Mouse (Mus musculus) myocyte (in vitro differentiated cells): ENCODE data around the gene Tex14. TPM values are rescaled to one million over a fixed set of nuclear protein-coding genes. Genes with fewer than 3 reads are reported as not detected.

Experiments used
- H3K27me3 ChIP-seq: one replicate; pipeline ENCODE4 v1.6.1; 2011; ENCODE audit not compliant: control insufficient read depth, insufficient read depth, insufficient read length
- H3K36me3 ChIP-seq: one replicate; pipeline ENCODE4 v1.6.1; 2011; ENCODE audit not compliant: control insufficient read depth, insufficient read depth
- H3K4me2 ChIP-seq: one replicate; pipeline ENCODE4 v1.6.1; 2011; ENCODE audit warnings: low read depth, control low read depth
- H3K4me3 ChIP-seq: one replicate; pipeline ENCODE4 v1.5.1; 2011; ENCODE audit warnings: mild to moderate bottlenecking, control low read depth, moderate library complexity
- H3K79me2 ChIP-seq: one replicate; pipeline ENCODE4 v1.6.1; 2011; ENCODE audit not compliant: control insufficient read depth, insufficient read depth
- H3ac ChIP-seq: one replicate; pipeline ENCODE4 v1.6.1; 2011; ENCODE audit not compliant: control insufficient read depth, insufficient read length
- CEBPB ChIP-seq: IDR thresholded peaks from 2 replicates; pipeline ENCODE4 v1.6.1; 2011; ENCODE audit warnings: mild to moderate bottlenecking, moderate library complexity; ENCODE audit not compliant: poor library complexity, insufficient read depth, severe bottlenecking
- E2F4 ChIP-seq: IDR thresholded peaks from one replicate; pipeline ENCODE4 v1.6.1; 2011; ENCODE audit warnings: mild to moderate bottlenecking, control low read depth, moderate library complexity; ENCODE audit not compliant: insufficient read depth
- MAX ChIP-seq: IDR thresholded peaks from one replicate; pipeline ENCODE4 v1.6.1; 2011; ENCODE audit warnings: low read depth, mild to moderate bottlenecking, control low read depth
- MYOD1 ChIP-seq, 3 experiments: IDR thresholded peaks; one replicate each; pipeline ENCODE4 v1.6.1; 2011; ENCODE audit warnings: control low read depth in 2 of 3, low read depth in 2 of 3, mild to moderate bottlenecking in 2 of 3, moderate library complexity in 1 of 3; ENCODE audit not compliant: insufficient read length in 2 of 3, control insufficient read depth in 1 of 3
- MYOG ChIP-seq, 3 experiments: IDR thresholded peaks; one replicate each; pipeline ENCODE4 v1.6.1; 2011; ENCODE audit warnings: control low read depth in 2 of 3, low read depth in 2 of 3, mild to moderate bottlenecking in 2 of 3; ENCODE audit not compliant: insufficient read length in 2 of 3, control insufficient read depth in 1 of 3, insufficient read depth in 1 of 3
- POLR2A ChIP-seq: IDR thresholded peaks from one replicate; pipeline ENCODE4 v1.6.1; 2011; ENCODE audit warnings: low read depth, mild to moderate bottlenecking, control low read depth, moderate library complexity; ENCODE audit not compliant: insufficient read length
- POLR2AphosphoS2 ChIP-seq: IDR thresholded peaks from one replicate; pipeline ENCODE4 v1.6.1; 2011; ENCODE audit warnings: low read depth, control low read depth; ENCODE audit not compliant: insufficient read length
- REST ChIP-seq: IDR thresholded peaks from one replicate; pipeline ENCODE4 v1.6.1; 2011; ENCODE audit warnings: mild to moderate bottlenecking, control low read depth, moderate library complexity; ENCODE audit not compliant: insufficient read depth, insufficient read length
- SRF ChIP-seq: IDR thresholded peaks from one replicate; pipeline ENCODE4 v1.6.1; 2011; ENCODE audit warnings: low read depth; ENCODE audit not compliant: control insufficient read depth, insufficient read length
- TCF12 ChIP-seq: IDR thresholded peaks from one replicate; pipeline ENCODE4 v1.6.1; 2011; ENCODE audit warnings: mild to moderate bottlenecking, control low read depth; ENCODE audit not compliant: poor library complexity, insufficient read depth, severe bottlenecking
- TCF3 ChIP-seq: IDR thresholded peaks from one replicate; pipeline ENCODE4 v1.6.1; 2011; ENCODE audit warnings: low read depth, control low read depth; ENCODE audit not compliant: insufficient read length
- USF1 ChIP-seq: IDR thresholded peaks from one replicate; pipeline ENCODE4 v1.6.1; 2011; ENCODE audit warnings: low read depth, mild to moderate bottlenecking, control low read depth, moderate library complexity
- polyA plus RNA-seq: library from polyadenylated mRNA; unstranded; fragments of >200 nt; fragmentation: generic; extraction: Trizol; gene quantifications from one replicate; pipeline ENCODE4 v1.2.1, GENCODE M21; 2012; ENCODE audit warnings: missing spikeins

The Tex14 gene
- polyA plus RNA-seq, 1 experiment = 0.13 TPM

DNA sequence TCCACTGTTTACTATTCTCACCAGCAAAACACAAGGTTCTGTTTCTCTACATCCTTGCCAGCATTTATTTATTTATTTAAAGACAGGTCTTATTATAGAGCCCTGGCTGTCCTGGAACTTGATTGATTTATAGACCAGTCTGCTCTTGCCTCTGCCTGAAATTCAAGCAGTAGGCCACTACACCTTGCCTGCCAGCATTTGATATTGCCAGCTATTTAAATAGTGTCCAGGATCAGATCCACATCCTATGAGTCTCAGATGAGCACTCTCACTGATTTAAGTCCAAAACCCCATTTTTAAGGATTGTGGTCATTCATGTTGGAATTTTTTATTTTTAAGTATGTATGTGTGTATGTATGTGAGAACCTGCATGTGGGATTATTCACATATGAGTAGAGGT, 16.0 kb downstream of the Tex14 start:
- Histone ChIP-seq H3K27me3 (no peaks in the 10 kb centered on the region), H3K4me3 (no peak overlapping the region), H3K4me2 (no peak overlapping the region), H3K79me2 (no peaks in the 10 kb centered on the region), H3ac (no peak overlapping the region), H3K36me3 (no peaks in the 10 kb centered on the region)
- no peak for TF ChIP-seq E2F4
- no peak for TF ChIP-seq REST
- TF ChIP-seq USF1 = no peak
- TF ChIP-seq TCF3 = no peak
- no peak for TF ChIP-seq MYOG (IDR thresholded peaks at IDR 0.05; ENCODE audit: control insufficient read depth in 1 of 3, insufficient read depth in 1 of 3, insufficient read length in 2 of 3, low read depth in 2 of 3)
- TF ChIP-seq POLR2AphosphoS2 = no peak
- no peak for TF ChIP-seq MYOD1 (IDR thresholded peaks at IDR 0.05; ENCODE audit: control insufficient read depth in 1 of 3, insufficient read length in 2 of 3, low read depth in 2 of 3)
- no peak for TF ChIP-seq SRF
- TF ChIP-seq CEBPB = no peak
- TF ChIP-seq MAX = no peak
- TF ChIP-seq TCF12 = no peak
- no peak for TF ChIP-seq POLR2A

DNA sequence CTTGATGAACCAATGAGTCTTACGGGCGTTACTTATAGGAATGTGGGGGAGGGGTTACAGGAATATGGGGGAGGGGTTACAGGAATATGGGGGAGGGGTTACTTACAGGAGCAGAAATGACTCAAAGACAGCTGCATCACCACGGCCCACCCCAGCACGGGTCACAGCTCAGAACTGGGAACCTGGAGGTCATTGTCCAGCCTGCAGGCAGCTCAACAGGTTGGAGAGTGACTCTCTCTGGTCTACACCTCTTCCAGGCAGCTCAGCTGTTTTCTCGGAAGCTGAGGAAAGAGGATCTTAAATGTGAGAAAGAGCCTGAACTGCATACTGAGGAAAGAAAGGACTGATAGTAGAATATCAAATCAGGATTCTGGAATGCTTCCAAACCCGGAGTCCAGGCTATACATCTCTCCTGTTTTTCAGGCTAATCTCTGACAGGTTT, 16.9 kb downstream of the Tex14 start:
- Histone ChIP-seq H3K36me3 (no peaks in the 10 kb centered on the region), H3K27me3 (no peaks in the 10 kb centered on the region), H3K79me2 (no peaks in the 10 kb centered on the region), H3K4me2 (peak overlapping the region; percentile 97), H3ac (no peak overlapping the region), H3K4me3 (peak overlapping the region; percentile 13)
- TF ChIP-seq USF1 = no peak
- TF ChIP-seq MAX = no peak
- TF ChIP-seq MYOD1 (IDR thresholded peaks at IDR 0.05; ENCODE audit: control insufficient read depth in 1 of 3, insufficient read length in 2 of 3, low read depth in 2 of 3) = peak in 1 of 3 experiments; percentile 23

DNA sequence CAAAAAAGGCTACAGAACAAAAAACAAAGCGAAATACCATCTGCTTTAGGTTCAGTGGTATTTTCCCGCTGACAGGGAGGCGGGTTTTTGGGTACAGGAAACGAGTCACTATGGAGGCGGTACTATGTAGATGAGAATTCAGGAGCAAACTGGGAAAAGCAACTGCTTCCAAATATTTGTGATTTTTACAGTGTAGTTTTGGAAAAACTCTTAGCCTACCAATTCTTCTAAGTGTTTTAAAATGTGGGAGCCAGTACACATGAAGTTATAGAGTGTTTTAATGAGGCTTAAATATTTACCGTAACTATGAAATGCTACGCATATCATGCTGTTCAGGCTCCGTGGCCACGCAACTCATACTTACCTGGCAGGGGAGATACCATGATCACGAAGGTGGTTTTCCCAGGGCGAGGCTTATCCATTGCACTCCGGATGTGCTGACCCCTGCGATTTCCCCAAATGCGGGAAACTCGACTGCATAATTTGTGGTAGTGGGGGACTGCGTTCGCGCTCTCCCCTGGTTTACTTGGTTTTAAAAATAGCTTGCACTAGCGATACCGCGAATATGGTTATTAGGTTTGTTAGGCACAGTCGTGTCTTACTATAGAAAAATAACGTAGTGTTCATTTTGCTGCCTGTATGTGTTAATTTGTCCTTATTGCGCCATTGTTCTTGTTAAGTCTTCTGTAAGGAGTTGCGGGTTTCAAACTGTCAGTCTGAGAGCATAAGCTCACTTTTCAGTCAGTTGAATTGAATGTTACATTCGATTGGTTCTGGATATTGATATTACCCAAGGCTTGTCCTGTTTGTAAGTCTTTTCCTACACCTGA, 17.9 kb downstream of the Tex14 start:
- TF ChIP-seq E2F4 = peak; percentile 73
- TF ChIP-seq USF1 = no peak
- TF ChIP-seq MYOG (IDR thresholded peaks at IDR 0.05; ENCODE audit: control insufficient read depth in 1 of 3, insufficient read depth in 1 of 3, insufficient read length in 2 of 3, low read depth in 2 of 3) = no peak
- peak; percentile 99 for TF ChIP-seq POLR2AphosphoS2
- TF ChIP-seq MAX = no peak
- peak; percentile 92 for TF ChIP-seq CEBPB
- TF ChIP-seq REST = no peak
- no peak for TF ChIP-seq MYOD1 (IDR thresholded peaks at IDR 0.05; ENCODE audit: control insufficient read depth in 1 of 3, insufficient read length in 2 of 3, low read depth in 2 of 3)
- TF ChIP-seq POLR2A = peak; percentile 100
- no peak for TF ChIP-seq TCF3
- no peak for TF ChIP-seq SRF
- H3K27me3 ChIP-seq = no peaks in the 10 kb centered on the region
- no peak overlapping the region for H3ac ChIP-seq
- H3K79me2 ChIP-seq = no peaks in the 10 kb centered on the region
- H3K4me2 ChIP-seq = peak overlapping the region; percentile 97
- no peaks in the 10 kb centered on the region for H3K36me3 ChIP-seq
- peak overlapping the region; percentile 13 for H3K4me3 ChIP-seq

DNA sequence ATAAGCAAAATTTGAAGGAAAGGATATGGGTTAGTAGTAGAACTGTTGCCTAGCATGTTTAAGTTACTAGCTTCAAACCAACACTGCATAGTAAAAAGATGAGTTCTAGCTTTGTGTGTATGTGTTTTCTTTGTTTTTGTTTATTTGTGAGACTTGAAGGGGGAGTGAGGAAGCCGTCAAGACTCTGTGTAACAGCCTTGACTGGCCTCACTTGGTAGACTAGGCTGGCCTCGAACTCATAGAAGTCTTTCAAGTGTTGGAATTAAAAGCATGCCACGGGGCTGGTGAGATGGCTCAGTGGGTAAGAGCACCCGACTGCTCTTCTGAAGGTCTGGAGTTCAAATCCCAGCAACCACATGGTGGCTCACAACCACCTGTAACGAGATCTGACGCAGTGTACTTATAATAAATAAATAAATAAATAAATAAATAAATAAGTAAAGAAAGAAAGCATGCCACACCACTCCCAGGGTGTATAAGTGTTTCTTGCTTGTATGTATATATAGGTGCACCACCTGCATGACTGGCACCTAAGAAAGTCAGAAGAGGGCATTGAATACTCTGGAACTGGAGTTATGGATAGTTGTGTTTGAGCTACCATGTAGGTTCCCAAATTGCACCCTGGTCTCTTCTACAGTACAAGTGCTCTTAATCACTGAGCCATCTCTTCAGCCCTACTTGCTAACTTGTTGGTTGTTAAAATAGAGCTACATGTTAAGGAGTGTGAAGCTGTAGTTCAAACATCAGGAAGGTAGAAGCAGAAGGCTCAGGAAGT, 18.9 kb downstream of the Tex14 start:
- Histone ChIP-seq H3ac (no peak overlapping the region), H3K79me2 (no peaks in the 10 kb centered on the region), H3K36me3 (no peaks in the 10 kb centered on the region), H3K4me2 (no peak overlapping the region), H3K27me3 (no peaks in the 10 kb centered on the region), H3K4me3 (no peak overlapping the region)
- TF ChIP-seq CEBPB (no peak), REST (no peak)

DNA sequence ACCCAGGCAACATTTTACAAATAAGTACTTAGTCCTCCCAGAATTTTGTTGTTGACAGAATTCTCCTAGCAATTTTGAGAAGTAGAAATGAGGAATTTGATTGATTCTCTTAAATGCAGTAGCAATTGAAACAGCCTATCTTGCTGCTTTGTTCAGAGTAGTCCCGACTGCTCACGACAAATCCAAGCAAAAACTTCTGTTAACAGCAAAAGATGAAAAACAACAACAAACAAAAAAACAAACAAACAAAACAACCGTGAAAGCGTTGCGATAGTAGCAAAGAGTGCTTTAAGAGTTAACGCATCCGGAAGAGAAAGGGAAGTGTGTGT, 21.2 kb downstream of the Tex14 start:
- Histone ChIP-seq H3ac (no peak overlapping the region), H3K79me2 (no peaks in the 10 kb centered on the region), H3K36me3 (no peaks in the 10 kb centered on the region), H3K27me3 (no peaks in the 10 kb centered on the region), H3K4me2 (peak overlapping the region; percentile 86), H3K4me3 (peak overlapping the region; percentile 11)
- TF ChIP-seq SRF = no peak
- no peak for TF ChIP-seq REST
- TF ChIP-seq TCF12 = no peak
- no peak for TF ChIP-seq USF1
- no peak for TF ChIP-seq POLR2A
- TF ChIP-seq TCF3 = no peak
- no peak for TF ChIP-seq MAX
- no peak for TF ChIP-seq MYOD1 (IDR thresholded peaks at IDR 0.05; ENCODE audit: control insufficient read depth in 1 of 3, insufficient read length in 2 of 3, low read depth in 2 of 3)
- TF ChIP-seq CEBPB = no peak
- TF ChIP-seq E2F4 = no peak
- TF ChIP-seq POLR2AphosphoS2 = no peak
- TF ChIP-seq MYOG (IDR thresholded peaks at IDR 0.05; ENCODE audit: control insufficient read depth in 1 of 3, insufficient read depth in 1 of 3, insufficient read length in 2 of 3, low read depth in 2 of 3) = no peak
